Mouse (Mus musculus) adrenal gland, postnatal 4 days (tissue): ENCODE measurements around the gene Nedd4. TPM values are rescaled to one million over a fixed set of nuclear protein-coding genes. Genes with fewer than 3 reads are reported as not detected.
"Not testable (repeated sequence)": the region's sequence is repeated elsewhere in the genome, so short reads cannot be mapped to it uniquely, and the experiment has no call there.

ENCODE experiments used
- DNase-seq, 2 experiments: peaks; one replicate each; pipeline ENCODE4 v3.0.0; 2021 to 2022; ENCODE audit warnings: low spot score in 2 of 2, mixed read lengths in 2 of 2
- total RNA-seq, 2 experiments: library from RNA; stranded (reverse); gene quantifications; 2 replicates each; pipeline ENCODE4 v1.2.3; 2021

Nedd4 gene
- total RNA-seq, 2 experiments from 2014 or later = 708 to 756 TPM

DNA sequence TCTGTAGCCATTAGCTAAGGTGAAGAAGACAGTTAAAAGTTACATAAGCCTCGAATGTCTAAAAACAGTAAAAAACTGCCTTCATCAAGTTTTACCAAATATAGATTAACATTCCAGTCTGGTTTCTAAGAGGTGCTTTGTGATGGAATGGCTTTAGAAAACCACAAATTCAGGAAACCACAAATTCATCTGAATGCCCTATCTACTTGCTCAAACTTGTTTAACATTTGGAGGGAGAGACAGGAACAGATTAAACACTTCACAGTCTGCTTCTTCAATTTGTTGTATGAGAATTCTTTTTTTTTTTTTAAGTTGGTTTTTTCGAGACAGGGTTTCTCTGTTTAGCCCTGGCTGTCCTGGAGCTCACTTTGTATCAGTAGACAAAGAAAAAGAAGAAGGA is 12.4 kb upstream of the Nedd4 start:
- no peak for DNase-seq

DNA sequence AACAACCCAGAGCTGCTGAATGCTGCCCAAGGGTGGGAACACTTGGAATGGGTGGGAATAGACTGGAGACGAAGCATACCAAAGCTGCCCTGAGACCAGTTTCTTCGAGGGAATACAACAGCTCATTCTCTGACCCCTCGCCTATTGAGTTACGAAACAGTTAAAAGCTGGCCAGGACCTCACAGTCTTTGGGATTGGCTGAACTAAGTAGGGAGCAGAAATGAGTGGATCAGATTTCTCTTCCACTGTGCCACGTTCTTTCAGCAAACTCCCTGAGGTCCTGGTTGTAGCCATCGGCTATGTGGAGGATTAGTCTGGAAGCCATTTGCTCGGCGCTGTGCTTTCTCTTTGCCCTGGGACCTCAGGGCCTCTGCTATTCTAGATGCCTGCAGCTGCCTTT is 9.2 kb upstream of the Nedd4 start:
- DNase-seq = no peak

DNA sequence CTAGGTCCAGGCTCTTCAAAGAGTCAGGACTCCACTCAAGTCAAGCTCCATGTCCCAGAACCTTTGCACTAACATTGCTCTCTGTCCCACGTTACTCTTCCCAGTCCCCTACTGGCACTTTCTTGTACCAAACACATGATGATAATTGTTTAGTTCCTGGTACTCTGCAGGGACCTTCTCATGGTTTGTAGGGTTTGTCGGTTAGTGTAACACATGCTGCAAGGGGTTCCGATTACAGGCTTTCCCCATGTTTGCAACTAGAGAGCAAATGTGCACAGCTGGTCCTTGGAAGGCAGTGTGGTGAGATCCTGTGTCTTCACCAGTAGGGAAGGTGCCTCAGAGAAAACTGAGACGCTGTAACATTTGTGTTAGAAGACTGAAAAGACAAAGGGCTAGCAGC is 8.6 kb upstream of the Nedd4 start:
- DNase-seq = no peak

DNA sequence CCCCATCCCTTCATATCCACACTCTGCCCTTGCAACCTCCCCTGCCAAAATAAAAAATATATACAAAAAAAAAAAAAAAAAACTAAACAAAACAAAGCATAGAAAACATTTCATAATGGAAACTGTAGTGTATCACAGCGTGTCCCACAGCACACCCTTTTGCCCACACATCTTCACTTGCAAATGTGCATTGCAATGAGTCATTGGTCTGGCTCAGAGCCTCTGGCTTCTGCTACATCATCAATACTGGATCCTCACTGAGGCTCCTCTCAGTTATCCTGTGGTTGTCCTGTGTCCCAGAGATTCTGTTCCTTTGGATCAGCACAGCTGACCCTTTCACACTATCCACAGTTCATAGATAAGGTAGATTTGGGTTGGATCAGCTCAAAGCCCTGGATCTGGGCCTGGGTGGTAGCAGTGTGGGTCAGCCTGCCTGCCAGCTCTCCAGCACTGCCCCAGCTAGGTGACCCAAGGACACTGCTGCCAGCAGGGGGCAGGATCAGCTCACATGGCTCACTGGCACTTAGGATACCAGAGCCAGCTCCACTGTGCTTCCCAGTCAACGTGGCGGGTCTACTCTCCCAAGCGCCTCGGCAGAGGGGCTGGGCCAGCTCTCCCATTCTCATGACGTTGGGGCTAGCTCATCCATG is 7.4 kb upstream of the Nedd4 start:
- DNase-seq = peak; percentile 49 to 63

DNA sequence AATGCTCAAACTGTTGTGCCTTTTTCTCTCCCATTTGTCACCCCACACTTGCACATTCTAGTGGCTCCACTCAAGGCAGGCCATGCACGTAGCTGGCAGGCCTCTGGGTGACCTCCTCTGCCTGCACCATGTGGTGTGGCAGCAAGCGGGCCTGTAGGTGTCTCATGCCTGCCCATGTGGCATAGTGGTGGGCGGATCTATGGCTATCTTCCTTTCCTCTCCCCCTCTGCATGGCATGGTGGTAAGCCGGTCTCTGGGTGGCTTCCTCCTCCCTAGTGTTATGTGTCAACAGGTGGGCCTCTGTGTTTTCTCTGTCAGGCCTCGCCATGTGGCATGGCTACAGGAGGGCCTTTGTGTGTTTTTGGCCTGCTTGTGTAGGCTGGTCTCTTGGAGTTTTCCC is 6.5 kb upstream of the Nedd4 start:
- no peak for DNase-seq

DNA sequence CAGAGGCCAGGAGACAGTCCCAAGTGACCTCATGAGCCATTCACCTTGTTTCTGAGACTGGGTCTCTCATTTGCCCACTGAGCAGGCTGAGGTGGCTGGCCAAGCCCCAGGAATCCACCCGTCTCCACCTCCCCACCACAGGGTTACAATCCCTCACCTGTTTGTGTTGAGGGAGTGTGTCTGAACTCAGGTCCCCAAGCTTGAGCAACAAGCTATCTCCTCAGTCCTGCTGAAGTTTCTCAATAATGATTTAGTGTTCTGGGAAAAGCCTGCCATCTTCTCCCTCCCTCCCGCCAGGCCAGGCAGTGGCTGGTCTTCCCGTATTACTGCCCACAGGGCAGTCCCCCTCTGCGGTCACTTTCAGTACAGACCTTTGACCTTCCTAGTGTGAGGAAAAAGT is 5.7 kb upstream of the Nedd4 start:
- no peak for DNase-seq

DNA sequence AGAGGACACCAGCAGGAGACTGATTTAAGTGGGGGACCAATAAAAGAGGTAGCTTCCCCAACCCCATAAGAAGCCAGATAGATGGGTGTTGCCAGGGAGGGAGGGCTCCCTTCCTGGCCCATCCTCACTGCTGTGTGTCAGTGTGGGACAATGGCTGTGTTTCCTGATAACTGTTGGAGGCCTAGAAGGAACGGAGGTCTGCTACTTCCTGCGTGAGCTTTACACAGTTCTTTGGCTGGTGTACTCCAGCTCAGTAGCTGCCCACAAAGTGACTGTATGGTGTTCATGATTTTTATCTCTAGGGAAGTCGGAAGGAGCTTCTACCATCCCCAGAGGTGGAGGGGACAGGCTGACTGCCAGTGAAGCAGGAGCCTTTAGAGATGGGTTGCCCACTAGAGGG is 5.2 kb upstream of the Nedd4 start:
- DNase-seq = no peak

DNA sequence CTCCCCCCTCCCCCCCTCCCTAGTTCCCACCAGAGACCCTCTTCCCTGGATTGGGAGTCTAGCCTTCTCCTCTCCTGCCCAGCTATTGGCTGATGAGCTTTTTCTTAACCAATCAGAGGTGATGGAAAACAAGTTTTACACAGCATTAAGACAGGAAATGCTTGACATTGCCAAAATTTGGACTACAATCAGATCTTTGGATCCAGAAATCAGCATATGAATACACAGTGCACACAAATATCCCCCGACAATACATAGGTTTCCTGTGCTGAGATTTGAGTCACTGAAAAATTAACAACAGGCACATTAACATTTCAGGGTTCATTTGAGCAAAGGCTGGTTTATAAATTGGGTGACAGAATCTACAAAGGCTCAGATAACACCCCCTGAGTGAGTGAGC is 4.5 kb upstream of the Nedd4 start:
- DNase-seq = no peak

DNA sequence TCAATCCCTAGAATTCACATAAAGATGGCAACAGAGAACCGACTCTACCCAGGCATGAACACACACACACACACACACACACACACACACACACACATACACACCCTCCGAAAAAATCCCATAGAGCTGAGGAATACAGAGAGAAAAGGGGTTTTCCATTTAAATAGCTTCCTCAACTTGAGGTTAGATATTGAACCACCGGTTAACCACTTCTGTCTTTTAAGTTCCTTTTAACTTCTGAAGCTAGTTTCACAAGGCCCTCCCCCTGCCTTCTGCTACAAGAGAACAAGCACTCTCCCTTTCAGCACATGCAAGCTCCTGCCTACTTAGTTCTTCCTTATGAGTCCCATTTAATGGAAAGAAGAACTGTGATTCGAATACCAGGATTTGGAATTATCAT is 2.0 kb upstream of the Nedd4 start:
- no peak for DNase-seq

DNA sequence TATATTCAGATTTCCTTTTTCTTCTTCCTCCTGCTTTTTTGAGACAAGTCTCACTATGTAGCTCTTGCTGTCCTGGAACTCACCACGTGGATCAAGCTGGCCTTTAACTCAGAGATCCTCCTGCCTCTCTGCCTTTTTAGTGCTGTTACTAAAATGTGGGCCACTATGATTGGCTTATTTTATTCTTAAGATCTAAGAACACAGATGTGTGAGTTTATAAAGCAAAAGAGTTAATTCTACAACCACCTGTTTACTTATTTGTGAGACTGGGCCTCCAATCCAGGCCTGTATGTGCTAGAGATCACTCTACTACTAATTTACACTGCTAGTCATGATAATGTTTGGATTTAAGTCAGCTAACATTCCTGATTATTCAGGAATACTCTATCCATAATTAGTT is 1.2 kb upstream of the Nedd4 start:
- no peak for DNase-seq

DNA sequence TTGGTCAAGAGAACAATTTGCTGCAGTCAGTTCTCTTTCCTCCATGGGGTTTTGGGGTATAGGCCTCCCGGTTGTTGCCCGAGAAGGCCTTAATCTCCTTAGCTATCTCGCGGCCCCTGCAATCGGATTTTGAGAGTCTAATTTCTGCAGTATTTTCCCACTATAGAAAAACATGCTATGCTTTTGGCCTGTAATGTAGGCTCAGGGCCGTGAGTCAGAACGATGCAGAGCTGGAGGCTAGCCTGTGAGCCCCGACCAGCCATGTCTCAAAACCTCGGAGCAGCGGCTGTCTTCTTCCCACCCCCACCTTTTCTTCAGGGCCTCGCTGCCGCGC is 618 bp upstream of the Nedd4 start:
- no peak for DNase-seq

DNA sequence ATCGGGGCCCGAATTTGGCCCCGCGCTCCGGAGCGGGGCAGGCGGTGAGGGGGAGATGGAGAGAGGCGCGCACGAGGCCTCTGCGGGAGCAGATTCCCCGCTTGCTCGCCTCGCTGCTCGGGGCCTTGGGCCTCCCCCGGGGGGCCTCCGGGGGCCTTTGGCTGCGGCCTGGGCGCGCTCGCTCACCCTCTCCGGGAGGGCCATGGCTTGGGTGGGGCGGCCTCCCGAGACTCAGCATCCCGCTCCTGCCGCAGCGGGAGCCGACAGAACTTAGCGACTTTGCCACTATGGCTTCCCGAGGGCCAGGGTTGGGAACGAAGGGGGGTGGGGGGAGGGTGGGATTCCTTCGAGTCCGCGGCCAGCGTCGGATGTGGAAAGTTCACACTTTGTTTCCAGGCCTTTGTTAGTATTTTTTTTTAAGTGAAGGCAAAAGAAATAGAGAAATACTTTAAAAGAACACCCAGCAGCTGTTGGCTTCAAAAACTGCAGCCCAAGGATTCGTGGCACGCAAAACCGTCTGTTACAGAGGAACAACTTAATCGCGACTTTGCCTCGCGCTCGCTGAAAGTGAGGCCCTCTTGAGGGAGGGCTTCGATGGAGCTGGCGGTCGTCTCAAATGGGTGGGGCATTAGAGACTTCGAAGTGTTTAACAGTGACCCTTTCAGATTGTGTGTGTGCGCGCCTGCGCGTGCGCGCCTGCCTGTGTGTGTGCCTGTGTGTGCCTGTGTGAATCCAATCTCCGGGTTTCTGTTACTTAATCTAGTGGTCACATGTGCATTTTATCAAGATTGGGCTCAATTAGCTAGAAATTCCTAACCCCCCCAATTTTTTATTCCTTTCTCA is 766 bp downstream of the Nedd4 start:
- DNase-seq = peak; percentile 55 to 58

DNA sequence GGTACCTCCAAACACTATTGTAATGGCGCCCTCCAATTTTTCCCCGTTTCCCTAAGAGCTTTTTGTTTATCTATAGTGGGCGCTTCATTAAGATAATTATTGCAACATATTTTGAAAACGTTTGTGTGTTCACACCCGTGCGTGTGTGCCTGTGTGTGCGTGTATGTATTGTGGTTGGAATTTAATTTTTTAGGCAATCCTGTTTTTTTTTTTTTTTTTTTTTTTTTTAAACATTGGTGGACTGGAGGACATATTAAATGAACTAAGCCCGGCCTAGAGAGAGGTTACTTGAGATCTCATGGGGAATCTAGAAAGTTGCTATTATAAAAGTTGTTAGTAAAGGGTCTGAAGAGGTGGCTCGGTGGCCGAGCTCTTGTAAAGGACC is 1.4 kb downstream of the Nedd4 start:
- no peak for DNase-seq

DNA sequence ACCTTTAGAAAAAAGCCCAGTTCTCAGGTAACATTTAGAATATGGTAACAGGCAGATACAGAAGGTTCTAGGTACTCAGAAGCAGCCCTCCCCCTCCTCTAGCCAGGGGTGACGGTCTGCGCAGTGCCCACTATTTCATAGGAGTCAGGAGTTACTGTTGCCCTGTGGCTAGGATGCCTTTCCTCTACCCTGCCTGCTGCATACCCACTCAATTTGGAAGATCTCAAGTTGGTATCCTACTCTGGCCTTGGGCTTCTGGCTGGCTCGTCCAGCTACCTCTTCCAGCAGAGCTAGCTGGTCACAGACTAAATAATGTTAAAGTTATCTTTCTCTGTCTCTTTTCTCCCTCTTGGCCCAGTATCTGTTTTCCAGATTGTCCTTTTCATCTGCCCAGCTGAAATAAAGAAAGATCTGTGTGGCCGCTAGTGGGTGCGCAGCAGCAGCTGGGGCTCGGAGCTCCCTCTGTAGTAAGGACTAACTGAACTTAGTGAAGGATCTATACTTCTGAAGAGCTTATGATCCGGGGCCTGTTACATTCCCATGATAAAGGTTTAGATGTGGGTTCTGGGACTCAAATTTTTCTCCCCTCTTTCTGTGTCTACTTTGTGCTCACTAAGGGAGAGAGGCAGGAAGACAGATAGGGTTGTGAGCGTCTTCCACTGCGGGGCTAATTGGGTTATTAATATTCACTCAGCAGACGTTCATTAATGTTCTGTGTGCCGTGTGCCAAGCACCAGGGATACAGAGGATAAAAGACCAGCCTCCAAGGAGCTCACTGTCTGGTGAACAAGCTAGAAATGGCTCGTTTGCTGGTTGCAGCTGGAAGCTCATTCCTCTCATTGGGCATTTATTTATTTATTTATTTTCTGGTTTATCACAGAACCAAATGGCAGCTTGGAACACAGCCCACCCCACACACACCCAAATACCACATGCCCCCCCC is 2.5 kb downstream of the Nedd4 start:
- no peak for DNase-seq

DNA sequence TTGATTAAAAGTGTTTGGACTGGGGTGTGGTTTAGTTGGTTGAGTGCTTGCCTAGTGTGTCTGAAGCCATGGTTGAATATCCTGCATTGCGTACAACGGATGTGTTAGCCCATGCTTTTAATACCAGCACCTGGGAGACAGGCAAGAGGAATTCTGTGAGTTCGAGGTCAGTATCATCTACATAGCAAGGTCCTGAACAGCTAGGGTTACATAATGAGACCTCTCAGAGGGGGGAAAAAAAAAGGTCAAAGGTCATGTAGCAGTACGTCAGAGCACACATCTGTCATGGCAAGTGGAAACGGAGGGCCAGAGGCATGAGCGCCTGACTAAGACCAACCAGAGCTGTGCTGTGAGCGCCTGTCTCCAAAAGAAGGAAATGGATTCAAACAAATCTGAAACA is 3.4 kb downstream of the Nedd4 start:
- no peak for DNase-seq

DNA sequence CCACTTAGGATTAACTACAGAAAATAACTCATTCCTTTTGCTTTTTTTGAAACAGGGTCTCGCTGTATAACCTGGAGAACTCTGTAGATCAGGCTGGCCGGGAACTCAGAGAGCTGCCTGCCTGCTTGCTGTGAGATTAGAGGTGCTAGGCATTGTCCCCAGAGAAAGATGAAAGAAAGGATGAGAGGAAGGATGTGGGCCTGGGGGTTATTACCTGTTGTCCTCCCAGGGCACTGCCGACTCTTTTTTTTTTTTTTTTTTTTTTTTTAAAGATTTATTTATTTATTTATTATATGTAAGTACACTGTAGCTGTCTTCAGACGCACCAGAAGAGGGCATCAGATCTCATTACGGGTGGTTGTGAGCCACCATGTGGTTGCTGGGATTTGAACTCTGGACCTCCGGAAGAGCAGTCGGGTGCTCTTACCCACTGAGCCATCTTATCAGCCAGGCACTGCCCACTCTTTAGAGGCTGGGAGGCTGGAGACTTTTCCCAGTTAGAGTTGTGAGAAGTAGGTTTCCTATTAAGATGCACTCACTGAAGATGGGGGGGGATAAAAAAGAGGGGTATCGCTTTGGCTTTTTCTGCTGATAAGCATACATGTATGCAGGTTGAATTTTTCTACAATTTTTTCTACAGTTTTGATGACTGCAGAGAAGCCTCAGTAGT is 4.3 kb downstream of the Nedd4 start:
- not testable (repeated sequence) for DNase-seq

DNA sequence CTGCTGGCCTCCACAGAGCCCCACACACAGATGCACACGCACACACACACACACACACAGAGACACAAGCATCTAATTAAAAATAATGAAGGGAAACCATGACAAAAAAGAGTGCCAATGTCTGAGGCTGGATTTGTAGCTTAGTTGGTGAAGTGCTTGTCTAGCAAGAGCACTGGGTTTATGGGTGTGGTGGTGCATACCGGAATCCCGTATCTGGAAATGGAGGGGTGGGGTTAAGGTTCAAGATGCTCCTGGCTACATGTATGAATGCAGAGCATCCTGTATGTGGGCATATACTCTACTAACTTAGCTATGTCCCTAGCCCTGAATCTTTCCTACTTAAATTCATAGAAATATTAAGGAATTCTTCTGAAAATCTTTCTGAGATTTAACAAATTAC is 5.0 kb downstream of the Nedd4 start:
- DNase-seq = no peak

DNA sequence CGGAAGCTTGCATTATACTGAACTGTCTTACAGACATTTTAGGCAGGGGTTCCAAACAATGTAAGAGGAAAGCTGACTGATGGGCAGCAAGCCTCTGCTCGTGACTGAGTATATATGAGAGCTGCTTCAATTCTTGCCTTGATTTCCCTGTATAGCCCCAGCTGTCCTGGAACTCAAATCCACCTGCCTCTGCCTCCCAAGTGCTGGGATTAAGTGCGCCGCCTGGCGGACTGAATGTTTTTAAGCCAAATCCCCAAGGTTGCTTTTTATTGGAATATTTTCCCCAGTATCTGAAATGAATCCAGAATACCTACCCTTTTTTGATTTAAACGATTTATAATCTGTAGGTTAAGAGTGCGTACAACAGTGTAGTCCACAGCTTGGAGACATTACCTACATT is 7.2 kb downstream of the Nedd4 start:
- no peak for DNase-seq

DNA sequence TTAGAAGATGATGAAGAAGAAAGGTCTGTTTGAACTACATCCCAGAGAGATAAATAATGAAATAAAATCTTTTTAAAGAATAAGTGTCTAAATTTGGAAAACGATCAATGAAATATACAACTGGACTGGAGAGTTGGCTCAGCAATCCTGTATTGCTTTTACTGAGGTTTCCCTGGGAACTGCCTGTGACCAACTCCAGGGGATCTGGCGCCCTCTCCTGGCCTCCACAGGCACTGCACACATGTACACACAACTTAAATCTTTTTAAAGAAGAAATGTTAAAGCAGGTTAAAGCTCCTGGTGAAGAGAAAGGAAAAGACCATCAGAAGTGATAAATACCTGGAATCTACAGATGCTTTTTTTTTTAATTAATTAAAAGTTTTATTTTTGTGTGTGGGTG is 10.2 kb downstream of the Nedd4 start:
- DNase-seq = peak; percentile 62 to 68

DNA sequence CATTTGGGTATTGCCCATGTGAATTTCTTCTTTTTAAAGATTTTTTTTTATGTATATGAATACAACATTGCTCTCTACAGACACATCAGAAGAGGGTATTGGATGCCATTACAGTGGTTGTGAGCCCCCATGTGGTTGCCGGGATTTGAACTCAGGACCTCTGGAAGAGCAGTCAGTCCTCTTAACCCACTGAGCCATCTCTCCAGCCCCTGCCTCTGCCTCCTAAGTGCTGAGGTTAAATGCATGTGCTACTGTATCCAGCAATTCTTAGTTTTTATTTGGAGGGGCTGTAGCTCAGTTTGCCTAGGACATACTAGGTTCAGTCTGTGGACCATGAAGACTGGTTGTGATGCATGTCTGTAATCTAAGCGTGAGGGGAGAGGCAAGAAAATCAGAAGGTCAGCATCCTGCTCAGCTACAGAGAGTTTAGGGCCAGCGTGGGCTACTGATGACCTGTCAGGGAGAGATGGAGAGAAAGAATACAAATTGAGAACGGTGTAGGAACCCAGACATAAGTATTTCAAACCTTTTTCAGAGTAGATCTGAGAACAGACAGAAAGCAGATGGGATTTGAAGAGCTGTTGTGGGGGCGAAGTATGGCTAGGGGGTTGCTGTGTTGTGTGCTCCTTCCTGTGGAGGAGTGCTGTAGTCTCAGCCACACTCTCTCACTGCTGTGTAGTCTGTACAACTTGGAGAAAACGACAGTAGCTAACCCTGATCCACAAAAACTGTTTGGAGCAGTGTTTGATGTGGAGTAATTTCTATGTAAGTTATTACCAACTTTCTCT is 13.0 kb downstream of the Nedd4 start:
- DNase-seq = no peak

DNA sequence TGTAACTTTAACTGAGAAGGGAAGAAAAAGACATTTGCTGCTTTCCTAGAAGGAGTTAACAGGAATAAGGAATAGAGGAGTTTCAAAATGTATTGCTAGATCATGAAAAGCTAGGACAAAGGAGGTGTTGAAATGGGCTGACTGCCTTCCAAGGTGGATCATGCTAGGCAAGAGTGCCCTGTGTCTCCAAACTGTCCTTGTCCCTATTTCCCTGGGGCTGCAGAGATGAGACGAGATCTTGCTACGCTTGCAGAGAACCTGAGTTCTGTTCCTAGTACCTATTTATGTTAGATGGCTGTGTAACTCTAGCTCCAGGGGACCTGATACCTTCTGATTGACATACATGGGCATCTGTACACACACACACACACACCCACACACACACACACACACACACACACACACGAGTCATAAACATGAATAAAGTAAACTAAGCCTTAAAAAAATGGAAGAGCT is 13.6 kb downstream of the Nedd4 start:
- no peak for DNase-seq
